Mouse (Mus musculus): Measurements from ENCODE around the gene Hoxb4.
A peak's percentile ranks its signal among the peaks of the same experiment; 100 is the strongest.

Hoxb4 gene

DNA sequence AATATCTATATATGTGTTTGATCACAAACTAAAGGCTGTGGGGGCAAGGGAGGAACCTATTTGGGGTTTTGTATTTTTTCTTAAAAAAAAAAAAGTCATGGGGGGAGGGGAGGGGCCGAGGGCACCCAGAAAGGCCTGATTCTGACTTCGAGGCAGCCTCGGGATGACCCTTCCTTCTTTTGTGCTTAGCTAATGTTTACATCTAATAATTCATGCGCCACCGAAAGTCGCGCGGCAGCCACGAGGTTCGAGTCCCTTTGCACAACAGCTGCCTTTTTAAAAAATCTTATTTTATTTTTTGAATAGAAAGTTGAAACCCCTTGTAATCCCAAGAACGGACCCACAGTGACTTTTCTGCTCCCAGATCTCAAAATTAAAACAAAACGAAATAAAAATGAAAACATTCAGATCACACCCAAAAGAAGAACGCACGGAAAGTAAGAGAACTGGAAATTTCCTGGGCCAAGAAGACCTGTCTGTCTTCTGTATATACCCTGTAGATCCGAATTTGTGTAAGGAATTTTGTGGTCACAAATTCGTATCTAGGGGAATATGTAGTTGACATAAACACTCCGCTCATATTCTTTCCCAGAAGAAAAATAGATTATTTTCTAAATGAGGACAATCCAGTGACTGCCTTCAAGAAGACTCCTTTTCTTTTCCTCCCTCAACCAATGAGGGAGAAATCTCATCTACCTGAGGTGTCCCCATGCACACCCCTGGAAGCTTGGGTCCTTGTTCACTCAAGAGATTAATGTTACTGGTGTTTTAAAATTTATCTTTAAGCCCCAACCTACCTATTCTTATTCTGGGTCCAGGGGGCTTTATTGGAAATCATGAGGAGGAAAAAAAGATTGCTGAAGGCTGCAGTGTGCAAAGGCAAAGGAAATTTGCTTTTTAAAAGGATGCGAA lies 1.1 kb upstream of the Hoxb4 start:
- DNase-seq = no peak

DNA sequence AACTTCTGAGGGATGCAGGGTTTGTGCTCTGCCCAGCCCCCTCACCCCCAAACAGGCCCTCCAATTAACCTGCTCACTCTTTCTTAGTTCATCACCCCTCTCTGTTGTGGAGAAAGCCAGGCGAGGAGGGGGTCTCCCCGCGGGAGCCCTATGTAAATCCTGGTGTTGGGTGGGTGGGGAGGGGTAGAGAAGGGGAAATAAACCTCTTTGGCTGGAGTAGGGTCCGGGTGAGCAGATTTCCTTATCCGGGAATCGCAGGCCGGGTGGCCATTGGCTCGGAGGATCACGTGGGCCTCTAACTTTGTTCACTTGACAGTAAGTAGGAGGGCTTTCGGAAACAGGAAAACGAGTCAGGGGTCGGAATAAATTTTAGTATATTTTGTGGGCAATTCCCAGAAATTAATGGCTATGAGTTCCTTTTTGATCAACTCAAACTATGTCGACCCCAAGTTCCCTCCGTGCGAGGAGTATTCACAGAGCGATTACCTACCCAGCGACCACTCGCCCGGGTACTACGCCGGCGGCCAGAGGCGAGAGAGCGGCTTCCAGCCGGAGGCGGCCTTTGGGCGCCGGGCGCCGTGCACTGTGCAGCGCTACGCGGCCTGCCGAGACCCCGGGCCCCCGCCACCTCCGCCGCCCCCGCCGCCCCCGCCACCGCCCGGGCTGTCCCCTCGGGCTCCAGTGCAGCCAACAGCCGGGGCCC lies 452 bp downstream of the Hoxb4 start:
- DNase-seq = peak; percentile 86

DNA sequence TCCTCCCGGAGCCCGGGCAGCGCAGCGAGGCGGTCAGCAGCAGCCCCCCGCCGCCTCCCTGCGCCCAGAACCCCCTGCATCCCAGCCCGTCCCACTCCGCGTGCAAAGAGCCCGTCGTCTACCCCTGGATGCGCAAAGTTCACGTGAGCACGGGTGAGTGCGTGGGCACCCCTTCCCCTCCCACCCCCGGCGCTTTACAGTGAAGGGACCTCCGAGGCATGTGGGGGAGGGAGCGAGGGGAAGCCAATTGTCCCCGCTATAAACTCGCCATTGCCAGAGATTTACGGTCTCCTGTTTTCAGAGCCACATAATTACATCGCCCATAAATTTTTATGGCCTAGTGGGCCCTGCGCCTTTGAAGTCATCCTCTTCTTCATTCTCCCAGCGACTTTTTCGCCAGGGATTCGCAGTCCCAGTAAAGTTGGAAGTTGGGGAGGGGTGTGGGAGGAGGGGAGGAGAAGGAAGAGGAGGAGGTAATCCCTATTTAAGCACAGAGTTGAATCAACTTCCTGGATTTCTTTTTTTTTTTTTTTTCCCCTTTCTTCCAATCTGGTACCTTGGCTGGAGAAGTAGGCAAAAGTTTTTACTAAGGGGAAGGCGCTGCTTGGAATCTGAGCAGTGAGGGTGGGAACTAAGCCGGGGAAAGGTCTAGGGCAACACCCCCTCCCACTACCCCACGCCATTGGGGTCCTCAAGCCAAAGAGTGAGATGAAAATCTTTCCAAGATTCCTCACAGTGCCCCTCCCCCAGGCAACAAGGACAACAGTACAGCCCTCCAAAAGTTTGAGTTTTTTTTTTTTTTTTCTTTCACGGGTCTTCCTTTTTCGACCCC lies 1.2 kb downstream of the Hoxb4 start:
- DNase-seq = peak; percentile 66

DNA sequence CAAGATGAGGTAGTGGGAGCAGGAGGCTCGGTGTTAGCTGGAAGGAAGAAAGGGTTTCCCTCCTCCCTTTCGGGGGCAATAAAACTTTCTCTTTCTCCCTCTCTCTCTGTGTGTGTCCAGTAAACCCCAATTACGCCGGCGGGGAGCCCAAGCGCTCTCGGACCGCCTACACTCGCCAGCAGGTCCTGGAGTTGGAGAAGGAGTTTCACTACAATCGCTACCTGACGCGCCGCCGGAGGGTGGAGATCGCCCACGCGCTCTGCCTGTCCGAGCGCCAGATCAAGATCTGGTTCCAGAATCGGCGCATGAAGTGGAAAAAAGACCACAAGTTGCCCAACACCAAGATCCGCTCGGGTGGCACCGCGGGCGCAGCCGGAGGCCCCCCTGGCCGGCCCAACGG lies 1.8 kb downstream of the Hoxb4 start:
- DNase-seq = peak; percentile 75

DNA sequence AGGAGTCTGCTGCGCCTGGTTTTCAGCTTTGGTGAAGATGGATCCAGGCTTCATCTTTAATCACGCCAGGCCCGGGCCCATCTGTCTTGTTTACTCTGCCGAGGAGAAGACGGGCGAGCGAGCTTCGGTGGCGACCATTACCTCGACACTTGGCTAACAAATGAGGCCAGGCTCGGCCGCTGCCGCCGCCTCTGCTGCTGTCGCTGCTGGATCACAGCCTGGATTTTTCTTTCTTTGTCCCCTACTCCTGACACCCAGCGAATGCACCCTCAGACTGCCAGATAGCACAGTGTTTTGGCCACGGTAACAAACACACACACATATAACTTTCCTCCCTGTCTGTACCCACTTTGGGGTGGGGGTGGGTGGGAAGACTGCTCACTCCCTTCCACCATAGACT lies 2.6 kb downstream of the Hoxb4 start:
- peak; percentile 55 for DNase-seq

GRCm38 (mm10) chr11:96321846-96322245 lies 3.8 kb downstream of the Hoxb4 start:
- no peak for DNase-seq

DNA sequence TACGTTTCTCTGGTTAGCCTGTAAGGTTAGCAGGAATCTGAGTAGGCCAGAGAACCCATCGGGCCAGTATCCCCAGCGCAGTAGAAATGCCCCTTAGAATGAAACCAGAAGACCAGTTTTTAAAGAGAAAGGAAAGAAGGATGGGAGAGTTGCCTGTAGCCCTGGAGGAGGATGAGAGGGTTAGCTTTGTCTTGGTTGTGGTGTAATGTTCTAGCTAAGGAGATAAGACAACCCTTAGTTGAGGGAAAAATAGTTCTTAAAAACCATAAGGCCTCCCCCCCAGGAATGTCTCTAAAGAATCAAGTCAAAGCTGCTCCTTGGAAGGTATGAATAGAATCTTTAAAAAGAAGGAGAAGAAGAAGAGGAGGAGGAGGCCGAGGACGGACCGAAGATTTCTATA lies 4.7 kb downstream of the Hoxb4 start:
- DNase-seq = no peak

DNA sequence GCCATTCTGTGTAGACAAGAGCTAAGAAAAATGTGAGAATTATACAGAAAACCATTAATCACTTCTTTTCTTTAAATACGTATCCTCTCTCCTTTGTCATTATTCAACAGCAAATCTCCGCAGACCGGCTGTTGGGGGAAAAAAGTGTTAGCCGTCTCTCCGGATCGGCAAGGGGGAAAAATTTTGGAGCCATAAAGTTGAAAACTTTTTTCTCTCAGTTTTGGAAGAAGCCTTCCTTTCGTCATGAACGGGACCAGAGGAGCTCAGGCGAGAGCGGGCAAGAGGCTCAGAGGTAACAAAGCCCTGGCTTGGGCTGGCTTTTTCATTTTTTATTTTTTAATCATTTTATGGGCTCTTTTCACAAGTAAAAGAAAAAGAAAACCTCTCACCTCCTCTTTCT lies 5.1 kb downstream of the Hoxb4 start, which contains the start of gene Hoxb3:
Hoxb3 (plus strand) TSS at position 173 of the 400 bp plus-strand sequence.
- no peak for DNase-seq

DNA sequence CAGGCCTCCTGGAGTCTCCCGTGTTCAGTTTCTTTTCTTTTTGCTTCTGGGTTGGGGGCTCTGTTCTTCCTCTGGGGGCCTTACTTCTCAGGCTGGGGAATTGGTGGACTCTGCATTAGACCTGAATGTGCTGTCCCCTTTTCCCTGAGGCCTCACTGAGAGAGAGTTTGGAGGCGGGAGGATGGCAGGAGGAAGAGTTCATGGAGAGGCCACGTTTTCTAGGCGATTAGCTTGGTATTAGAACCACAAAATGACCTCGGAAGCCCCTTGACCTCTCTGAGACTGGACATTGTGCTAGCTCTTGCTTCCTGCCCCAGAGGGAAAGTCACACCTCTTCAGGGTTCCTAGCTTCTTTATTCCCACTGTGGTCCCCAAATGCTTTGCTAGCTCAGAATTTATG lies 6.1 kb downstream of the Hoxb4 start:
- no peak for DNase-seq

- DNase-seq = no peak
Measured at GRCm38 (mm10) chr11:96324965-96325364, 6.9 kb downstream of the Hoxb4 start.

DNA sequence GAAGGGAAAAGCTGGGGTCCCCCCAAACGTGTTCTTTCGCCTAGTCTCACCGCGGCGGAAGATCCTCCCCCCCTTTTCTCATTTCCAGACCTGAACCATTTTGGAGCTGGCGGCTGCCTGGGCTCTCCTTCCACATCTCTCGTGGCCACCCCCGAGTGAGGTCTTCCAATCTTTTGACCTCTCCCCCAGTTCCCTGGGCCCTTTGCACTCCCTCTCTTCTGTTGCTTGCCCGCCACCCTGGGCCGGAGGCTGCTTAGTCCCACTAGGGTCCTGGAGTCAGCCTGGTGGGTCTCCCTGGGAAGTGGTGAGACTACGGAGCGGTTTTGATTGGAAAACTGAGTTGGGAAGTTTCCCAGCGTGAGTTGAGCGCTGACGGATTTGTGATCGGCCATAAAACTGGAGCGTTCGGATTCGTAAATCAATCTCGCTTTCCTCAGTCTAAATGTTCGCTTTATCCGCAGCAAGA lies 7.7 kb downstream of the Hoxb4 start:
- no peak for DNase-seq

GRCm38 (mm10) chr11:96326705-96327104 lies 8.6 kb downstream of the Hoxb4 start:
- DNase-seq = no peak

DNA sequence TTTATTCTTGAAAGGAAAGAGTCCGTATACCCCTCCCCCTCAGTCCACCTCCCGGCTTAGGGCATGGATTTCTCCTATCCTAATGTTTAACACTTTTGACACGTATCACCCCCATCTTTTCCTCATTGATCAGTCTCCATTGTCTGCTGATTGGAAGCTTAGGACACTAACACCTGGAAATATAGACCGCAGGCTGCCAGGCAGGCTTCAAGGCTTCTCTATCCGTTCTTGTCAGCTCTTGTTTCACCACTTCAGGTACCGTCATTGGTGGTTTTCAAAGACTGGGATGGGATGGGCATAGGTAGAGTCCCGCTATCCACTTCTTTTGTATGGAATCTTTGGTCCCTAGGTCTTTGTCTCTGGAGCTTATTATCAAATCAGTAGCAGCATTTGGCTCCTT lies 9.1 kb downstream of the Hoxb4 start:
- DNase-seq = no peak

DNA sequence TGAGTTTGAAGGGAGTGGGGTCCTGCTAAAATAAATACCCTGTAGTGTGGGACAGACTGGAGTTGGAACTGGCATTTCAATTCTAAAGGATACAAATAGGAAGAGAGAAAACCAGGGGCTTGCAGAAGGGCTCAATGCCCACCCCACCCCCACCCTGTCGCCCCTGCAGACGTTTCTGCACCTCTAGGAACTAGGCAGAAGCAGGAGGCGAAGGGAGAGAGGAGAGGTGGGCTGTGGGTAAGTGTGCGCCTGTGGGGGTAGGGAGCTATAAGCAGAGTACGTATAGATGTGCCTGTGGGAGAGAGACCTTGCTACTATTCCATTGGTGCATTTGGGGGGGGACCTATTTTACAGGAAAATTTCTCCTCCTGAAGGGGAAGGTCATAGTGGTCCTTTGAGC lies 9.7 kb downstream of the Hoxb4 start:
- no peak for DNase-seq

DNA sequence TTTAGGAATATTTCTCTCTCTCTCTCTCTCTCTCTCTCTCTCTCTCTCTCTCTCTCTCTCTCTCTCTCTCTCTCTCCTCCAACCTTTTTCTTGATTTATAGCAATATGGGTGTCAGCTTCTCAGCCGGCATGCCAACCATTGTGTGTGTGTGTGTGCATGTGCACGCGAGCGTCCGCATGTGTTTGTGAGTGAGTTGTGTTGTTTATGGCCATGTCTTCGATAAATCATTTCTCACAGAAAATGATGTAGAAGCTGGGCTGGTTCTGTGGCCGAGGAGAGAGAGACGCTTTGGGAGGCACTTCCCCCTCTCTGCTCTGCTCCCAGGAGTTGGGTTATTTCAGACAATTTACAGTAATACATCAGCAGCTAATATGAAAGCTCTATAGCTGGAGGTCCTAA lies 10.5 kb downstream of the Hoxb4 start:
- no peak for DNase-seq

DNA sequence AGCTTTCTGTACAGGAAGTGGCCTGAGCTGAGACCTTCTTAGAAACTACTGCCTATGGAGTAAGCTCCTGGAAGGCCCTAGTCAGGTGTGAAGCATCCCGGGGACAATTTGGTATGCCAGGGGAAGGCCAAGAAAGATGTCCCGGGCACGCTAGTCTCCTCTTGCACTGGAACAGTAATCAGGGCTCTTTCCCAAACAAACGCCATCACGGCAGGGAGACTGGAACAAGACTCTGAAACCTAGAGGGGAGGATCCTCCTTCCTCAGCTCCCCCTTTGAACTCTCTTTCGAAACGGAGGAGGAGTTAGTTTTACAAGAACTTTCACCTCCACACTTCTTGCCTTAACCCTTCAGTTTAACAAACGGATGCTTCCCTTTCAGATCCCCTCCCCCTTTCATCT lies 14.0 kb downstream of the Hoxb4 start:
- DNase-seq = no peak

- DNase-seq = no peak
Measured at GRCm38 (mm10) chr11:96332618-96333032, 14.6 kb downstream of the Hoxb4 start.

DNA sequence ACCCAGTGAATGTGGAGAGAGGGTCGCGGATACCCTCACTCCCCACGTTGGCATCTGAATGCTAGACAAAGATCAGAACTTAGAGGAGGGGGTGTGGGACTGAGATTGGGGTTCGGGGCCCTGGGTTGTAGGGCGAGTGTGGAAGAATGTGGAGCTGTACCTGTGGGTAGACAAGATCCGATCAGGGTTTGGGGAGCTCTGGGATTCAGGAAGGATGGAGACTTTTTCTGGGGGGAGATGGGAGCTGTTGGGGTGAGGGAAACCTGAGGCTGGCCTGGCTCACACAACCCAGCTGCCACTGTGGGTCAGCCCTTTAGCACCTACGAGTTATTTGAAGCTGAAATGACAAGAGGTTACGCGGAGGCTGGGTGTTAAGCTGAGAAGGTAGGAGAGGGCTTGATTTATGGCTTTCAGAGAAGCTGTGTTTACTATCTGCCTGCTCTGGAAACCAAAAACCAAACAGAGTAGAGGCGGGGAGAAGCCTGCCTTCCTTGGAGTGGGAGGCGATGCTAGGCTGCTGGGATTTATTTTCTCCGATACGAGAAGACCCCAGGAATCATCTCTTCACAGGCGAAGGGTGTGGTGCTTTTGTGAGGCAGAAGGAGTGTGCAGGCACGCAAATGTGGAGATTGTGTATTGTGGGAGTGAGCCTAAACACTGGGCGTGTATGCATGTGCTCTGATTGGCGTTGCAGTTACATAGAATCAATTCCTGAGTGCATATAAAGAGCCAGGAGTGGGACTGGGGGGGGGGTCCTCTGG lies 15.4 kb downstream of the Hoxb4 start:
- DNase-seq = no peak

DNA sequence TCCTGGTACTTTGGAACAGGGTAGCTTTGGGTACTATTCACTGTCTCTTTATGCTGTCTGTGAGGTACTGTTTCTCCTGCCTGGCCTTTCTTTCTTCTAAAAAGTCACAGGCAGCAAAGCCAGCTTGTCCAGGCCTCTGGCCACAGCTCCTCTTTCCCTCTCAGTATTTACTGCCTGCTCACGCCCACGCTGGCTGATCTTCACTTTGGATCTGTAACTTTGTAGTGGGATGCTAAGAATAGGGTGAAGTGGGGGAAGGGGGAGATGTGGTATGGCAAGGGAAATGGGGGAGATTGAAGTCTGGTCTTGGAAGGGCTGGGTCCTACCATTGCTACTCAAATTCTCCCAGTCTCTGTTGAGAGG lies 15.9 kb downstream of the Hoxb4 start:
- DNase-seq = no peak

- DNase-seq = no peak
Measured at GRCm38 (mm10) chr11:96334998-96335397, 16.9 kb downstream of the Hoxb4 start.

DNA sequence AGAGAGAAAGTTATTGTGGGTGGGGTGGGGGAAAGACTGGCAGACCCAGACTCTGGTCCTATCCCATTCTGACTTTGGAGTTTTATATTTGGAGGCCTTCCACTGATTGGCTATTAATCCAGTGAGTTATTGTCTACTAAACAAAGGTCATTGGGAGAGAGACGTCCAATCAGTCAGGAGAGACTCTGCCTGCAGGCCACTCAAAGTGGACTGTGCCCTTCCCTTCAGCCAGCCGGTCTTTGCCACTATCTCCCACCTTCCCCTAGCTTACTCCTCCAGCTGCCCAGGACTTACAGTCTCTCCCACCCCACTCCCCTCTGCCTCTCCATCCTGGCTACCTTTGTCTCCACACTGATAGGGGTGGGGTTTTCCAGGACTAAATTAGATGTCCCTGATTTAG lies 18.5 kb downstream of the Hoxb4 start:
- DNase-seq = peak; percentile 40

DNA sequence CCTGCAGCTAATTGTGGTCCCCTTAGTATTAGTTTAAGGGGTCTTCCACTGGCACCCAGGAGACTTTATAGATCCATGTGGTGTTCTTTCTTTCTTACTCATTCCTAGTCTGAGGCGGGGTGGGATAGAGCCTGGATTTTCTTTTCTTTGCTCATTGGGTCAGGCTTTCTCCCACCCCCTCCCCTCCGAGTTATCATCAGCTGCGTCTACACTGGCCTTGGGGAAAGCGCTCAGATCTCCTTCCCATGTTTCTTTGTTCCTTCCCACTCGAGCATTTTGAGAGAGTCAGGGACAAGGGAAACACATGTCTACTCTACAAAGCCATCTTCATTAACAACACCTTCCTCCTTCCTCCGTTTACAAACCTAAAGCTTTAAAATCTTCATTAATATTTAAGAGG lies 19.0 kb downstream of the Hoxb4 start:
- no peak for DNase-seq
